Mouse (Mus musculus) heart, embryonic 15.5 days (tissue): Measurements from ENCODE around the gene Psmc6. TPM values are rescaled to one million over a fixed set of nuclear protein-coding genes. Genes with fewer than 3 reads are reported as not detected.

Experiments used
- polyA plus RNA-seq: library from polyadenylated mRNA; unstranded; fragments of >200 nt; fragmentation: Nextera tagmentation; extraction: Ambion mirVana; gene quantifications from 2 replicates; pipeline ENCODE4 v1.2.1, GENCODE M21; 2015

Gene Psmc6
- polyA plus RNA-seq, 1 experiment from 2014 or later, result 117 TPM

Other genes with a start within 250 kb of the Psmc6 start
- gene Gpr137c, start 110.1 kb upstream of the Psmc6 start, polyA plus RNA-seq, result 3.1 TPM in 2 replicates
- 11.8 and 12.4 TPM in 2 replicates for gene Txndc16, start 109.5 kb upstream of the Psmc6 start, polyA plus RNA-seq
- 28.6 and 35.2 TPM in 2 replicates for gene Ero1l, start 11.0 kb upstream of the Psmc6 start, polyA plus RNA-seq
- gene Styx, start 21.3 kb downstream of the Psmc6 start, polyA plus RNA-seq, result 58.8 and 61.1 TPM in 2 replicates
- 21.8 and 21.9 TPM in 2 replicates for gene Gnpnat1, start 75.1 kb downstream of the Psmc6 start, polyA plus RNA-seq
- gene Fermt2, start 200.3 kb downstream of the Psmc6 start, polyA plus RNA-seq, result 201 and 265 TPM in 2 replicates